Mouse (Mus musculus): ENCODE data around the gene Tldc1.

The Tldc1 gene

GRCm38 (mm10) chr8:119801168-119801567 is 23.0 kb upstream of the Tldc1 start:
- no peak for DNase-seq (ENCODE audit: low read depth, low spot score)

GRCm38 (mm10) chr8:119798965-119799264 is 20.7 kb upstream of the Tldc1 start:
- DNase-seq (ENCODE audit: low read depth, low spot score), result no peak

- DNase-seq (ENCODE audit: low read depth, low spot score), result peak; percentile 72
Measured at GRCm38 (mm10) chr8:119798170-119798964, 20.2 kb upstream of the Tldc1 start.

- DNase-seq (ENCODE audit: low read depth, low spot score), result no peak
Measured at GRCm38 (mm10) chr8:119795651-119796050, 17.4 kb upstream of the Tldc1 start.

- DNase-seq (ENCODE audit: low read depth, low spot score), result no peak
Measured at GRCm38 (mm10) chr8:119794689-119795088, 16.5 kb upstream of the Tldc1 start.

- DNase-seq (ENCODE audit: low read depth, low spot score), result peak; percentile 85
Measured at GRCm38 (mm10) chr8:119791804-119792704, 13.8 kb upstream of the Tldc1 start.

GRCm38 (mm10) chr8:119789581-119789980 is 11.4 kb upstream of the Tldc1 start:
- DNase-seq (ENCODE audit: low read depth, low spot score), result no peak

- no peak for DNase-seq (ENCODE audit: low read depth, low spot score)
Measured at GRCm38 (mm10) chr8:119788607-119789381, 10.6 kb upstream of the Tldc1 start.

GRCm38 (mm10) chr8:119787341-119787740 is 9.1 kb upstream of the Tldc1 start:
- DNase-seq (ENCODE audit: low read depth, low spot score), result no peak

- no peak for DNase-seq (ENCODE audit: low read depth, low spot score)
Measured at GRCm38 (mm10) chr8:119786871-119787270, 8.7 kb upstream of the Tldc1 start.

GRCm38 (mm10) chr8:119785764-119786405 is 7.7 kb upstream of the Tldc1 start:
- DNase-seq (ENCODE audit: low read depth, low spot score), result no peak

- DNase-seq (ENCODE audit: low read depth, low spot score), result no peak
Measured at GRCm38 (mm10) chr8:119784676-119785075, 6.5 kb upstream of the Tldc1 start.

GRCm38 (mm10) chr8:119784141-119784574 is 5.9 kb upstream of the Tldc1 start:
- no peak for DNase-seq (ENCODE audit: low read depth, low spot score)

GRCm38 (mm10) chr8:119783579-119783978 is 5.4 kb upstream of the Tldc1 start:
- no peak for DNase-seq (ENCODE audit: low read depth, low spot score)

- peak; percentile 87 for DNase-seq (ENCODE audit: low read depth, low spot score)
Measured at GRCm38 (mm10) chr8:119782715-119783114, 4.5 kb upstream of the Tldc1 start.

- DNase-seq (ENCODE audit: low read depth, low spot score), result no peak
Measured at GRCm38 (mm10) chr8:119781086-119781840, 3.0 kb upstream of the Tldc1 start.

GRCm38 (mm10) chr8:119780402-119781049 is 2.3 kb upstream of the Tldc1 start:
- DNase-seq (ENCODE audit: low read depth, low spot score), result no peak

- peak; percentile 91 for DNase-seq (ENCODE audit: low read depth, low spot score)
Measured at GRCm38 (mm10) chr8:119779013-119779737, 959 bp upstream of the Tldc1 start.

- DNase-seq (ENCODE audit: low read depth, low spot score), result peak; percentile 31
Measured at GRCm38 (mm10) chr8:119777765-119778164, 451 bp downstream of the Tldc1 start.

Data from mesoderm, embryonic 11.5 days (tissue).